Mouse (Mus musculus) left cerebral cortex, postnatal 4 days (tissue): ENCODE measurements around the gene Snx17. TPM values are rescaled to one million over a fixed set of nuclear protein-coding genes. Genes with fewer than 3 reads are reported as not detected.

Experiments used
- DNase-seq: peaks from one replicate; pipeline ENCODE4 v3.0.0-alpha.2; 2022
- intact Hi-C: fragments of 180-260 bp; cut with DNase I; formaldehyde crosslinking; loops from one replicate; pipeline ENCODE4 v1.15.1; 2025
- total RNA-seq, 2 experiments: library from RNA; stranded (reverse); gene quantifications; 2 replicates each; pipeline ENCODE4 v1.2.3; 2021

The Snx17 gene
- total RNA-seq, 2 experiments from 2014 or later: 66.7 to 72.1 TPM

DNA sequence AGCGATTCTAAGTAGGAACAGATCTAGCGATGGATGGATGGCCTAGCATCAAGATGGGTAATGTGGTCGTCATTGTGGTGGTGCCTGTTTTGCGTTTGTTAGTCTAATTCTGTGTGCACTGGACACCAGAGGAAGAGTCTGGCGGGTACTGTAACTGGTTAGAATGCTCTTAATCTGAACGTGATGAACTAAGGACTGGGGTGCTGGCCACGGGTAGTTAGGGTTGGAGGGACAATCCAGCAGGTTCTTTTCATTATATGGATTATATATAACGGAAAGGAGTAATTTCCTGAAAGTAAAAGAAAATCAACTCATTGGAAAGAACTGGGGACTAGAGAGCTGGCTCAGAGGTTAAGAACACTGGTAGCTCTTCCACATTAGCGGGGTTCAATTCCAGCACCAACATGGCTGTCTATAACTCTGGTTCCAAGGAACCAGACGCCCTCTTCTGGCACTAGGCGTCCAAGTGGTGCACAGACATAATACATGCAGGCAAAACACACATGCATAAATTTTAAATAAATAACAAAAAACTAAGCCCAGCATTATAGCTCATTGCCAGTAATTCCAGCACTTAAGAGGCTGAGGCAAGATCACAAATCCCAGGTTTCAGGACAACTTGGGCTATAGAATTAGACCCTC is 28.4 kb downstream of the Snx17 start:
- DNase-seq: peak; percentile 55
- intact Hi-C loops: no loop called here

DNA sequence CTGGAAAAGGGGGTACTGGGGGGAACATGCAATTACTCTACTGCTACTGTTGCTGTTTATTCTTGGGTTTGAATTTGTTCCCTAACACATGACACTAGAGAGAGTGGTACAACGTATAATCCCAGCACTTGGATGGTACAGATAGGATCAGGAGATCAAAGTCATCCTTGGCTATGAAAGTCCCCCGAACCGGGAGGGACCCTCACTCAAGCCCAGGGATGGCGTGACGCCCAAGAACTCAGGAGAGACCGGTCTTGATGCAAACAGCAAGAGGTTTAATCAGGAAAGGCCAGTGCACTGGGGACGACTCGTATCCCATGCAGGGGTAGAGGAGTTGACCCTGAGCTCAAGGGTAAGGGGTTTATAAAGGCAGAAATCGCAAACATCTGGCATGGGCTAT is 29.7 kb downstream of the Snx17 start:
- no peak for DNase-seq
- intact Hi-C loops: no loop called here

DNA sequence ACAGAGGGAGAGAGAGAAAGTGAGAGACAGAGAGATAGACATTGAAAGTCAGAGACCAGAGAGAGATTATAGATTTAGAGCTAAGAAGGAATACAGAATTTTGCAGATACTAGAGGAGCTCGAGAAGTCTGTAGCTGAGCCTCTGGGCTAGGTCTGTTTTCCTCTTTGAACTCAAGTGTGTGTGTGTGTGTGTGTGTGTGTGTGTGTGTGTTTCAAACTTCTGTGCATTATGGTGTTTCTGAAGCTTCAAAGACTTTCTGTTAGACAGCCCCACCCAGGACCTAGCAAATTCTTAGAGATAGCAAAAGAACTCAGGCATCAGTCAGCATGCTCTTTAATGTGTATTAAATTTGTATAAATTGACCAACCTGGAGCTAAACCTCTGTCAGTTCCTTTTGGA is 33.6 kb downstream of the Snx17 start:
- intact Hi-C loops: no loop called here
- no peak for DNase-seq

DNA sequence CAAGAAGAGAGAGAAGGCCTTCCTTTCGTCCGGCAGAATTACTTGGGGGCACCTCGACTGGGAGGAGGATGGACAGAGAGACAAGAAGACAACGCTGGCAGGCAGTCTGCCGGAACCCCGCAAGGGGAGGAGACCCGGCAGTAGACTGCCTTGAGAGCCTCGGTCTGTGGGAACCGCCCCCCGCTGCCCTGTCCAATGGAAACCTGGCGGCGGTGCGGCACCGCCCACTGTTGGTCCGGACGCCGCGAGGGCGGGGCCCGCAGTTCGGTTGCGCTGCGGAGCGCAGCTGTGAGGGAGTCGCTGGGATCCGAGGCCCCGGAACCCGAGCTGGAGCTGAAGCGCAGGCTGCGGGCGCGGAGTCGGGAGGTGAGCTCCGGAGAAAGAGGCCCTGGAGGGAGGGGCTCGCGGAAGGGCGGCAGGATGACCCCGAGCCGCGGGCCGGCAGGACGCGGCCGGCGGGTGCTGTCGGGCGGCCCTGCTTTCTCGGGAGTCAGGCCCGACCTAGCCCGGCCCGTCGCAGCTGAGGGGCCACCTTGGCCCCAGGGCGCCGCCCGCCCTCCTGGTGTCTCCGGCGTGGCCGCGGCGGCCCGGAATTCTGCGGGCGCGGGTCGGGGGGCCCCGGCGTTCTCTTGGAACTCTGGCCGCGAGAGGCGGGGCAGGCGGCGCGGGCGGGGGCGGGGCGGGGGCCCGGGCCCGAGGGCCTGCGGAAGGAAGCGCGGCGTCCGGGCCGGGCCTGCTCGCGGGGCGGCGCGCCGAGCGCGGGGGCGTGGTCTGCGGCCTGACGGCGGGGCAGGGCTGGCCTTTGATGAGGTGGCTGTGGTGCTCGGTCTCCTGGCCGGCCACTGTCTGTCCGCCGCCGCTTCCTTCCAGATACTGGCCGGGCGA is 47.9 kb downstream of the Snx17 start, which contains the start of the genes Nrbp1 and Gm9970:
TSS of gene Nrbp1 (plus strand) at position 228 of the 885 bp plus-strand sequence.
TSS of gene Gm9970 (minus strand) at position 596 of the 885 bp plus-strand sequence.
- intact Hi-C loops: no loop called here
- peak; percentile 98 for DNase-seq

DNA sequence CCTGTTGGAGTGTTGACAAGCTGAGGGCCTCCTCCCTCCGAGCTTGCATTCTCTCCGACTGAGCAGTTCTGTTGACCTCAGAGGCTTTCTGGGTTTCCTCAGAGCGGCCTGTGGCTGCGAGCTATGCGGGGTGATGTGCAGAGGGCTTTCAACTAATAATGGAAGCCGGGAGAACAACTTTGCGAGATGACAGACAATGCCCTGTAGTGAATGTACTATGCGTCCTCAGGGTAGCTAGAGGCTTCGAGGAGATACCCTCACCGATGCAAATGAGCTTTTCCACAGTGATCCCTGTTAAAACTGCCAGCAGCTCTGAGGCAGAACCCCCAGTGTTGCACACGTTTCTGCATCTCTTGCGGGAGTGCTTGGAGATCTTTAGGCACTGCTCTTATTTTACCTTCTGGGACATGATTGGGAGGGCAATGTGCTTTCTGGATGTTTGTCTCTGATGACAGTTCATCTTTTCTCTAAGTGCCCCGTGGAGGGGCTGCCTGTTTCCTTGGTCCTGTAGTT is 48.6 kb downstream of the Snx17 start:
- intact Hi-C loops: no loop called here
- DNase-seq: no peak

DNA sequence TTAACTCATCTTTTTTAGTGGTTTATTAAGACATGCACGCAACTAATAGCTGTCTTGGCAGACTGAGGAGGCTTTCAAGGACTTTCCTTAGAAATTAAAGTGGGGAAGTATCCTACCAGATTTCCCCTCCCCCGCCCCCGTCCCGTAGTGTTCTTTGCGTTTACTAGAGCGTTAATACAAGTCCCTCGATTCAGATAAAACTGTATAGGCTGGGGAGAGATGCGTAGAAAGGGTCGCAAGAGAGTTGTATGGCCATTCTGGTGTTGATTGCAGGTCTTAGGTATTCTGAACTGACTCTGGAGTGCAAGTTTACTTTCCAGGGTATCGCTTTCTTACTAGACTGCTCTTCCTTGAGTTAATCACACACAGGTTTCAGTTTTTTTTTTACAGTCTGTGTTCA is 49.2 kb downstream of the Snx17 start:
- intact Hi-C loops: no loop called here
- no peak for DNase-seq

Other genes starting within 250 kb of the Snx17 start
- gene Cgref1, start 247.6 kb upstream of the Snx17 start, total RNA-seq: 10 to 100 TPM; 53.9 TPM
- 100 to 1,000 TPM; 114 to 116 TPM for gene Preb, start 232.9 kb upstream of the Snx17 start, total RNA-seq
- gene Tcf23, start 224.6 kb upstream of the Snx17 start, total RNA-seq: under 1 TPM in 1 of 2 experiments, not detected in 1; 0.08 TPM
- 10 to 100 TPM; 59.2 to 66.2 TPM for gene Atraid, start 144.9 kb upstream of the Snx17 start, total RNA-seq
- gene Slc5a6, start 144.3 kb upstream of the Snx17 start, total RNA-seq: 10 to 100 TPM; 17.6 to 23.5 TPM
- gene Cad, start 138.4 kb upstream of the Snx17 start, total RNA-seq: 10 to 100 TPM; 34.1 to 37.6 TPM
- not detected for gene Dnajc5g, start 86.9 kb upstream of the Snx17 start, total RNA-seq
- 10 to 100 TPM; 11.9 to 14.1 TPM for gene Slc30a3, start 85.0 kb upstream of the Snx17 start, total RNA-seq
- gene Trim54, start 76.5 kb upstream of the Snx17 start, total RNA-seq: not detected
- not detected for gene Ucn, start 54.4 kb upstream of the Snx17 start, total RNA-seq
- gene Mpv17, start 39.0 kb upstream of the Snx17 start, total RNA-seq: 10 to 100 TPM; 25.1 to 31.4 TPM
- gene Gm29609, start 13.3 kb upstream of the Snx17 start, total RNA-seq: 1 to 10 TPM; 2.7 to 4.4 TPM
- gene Gtf3c2, start 13.1 kb upstream of the Snx17 start, total RNA-seq: 10 to 100 TPM; 68.9 to 74.0 TPM
- 10 to 100 TPM; 45.8 to 48.3 TPM for gene Eif2b4, start 203 bp downstream of the Snx17 start, total RNA-seq
- gene Zfp513, start 9.1 kb downstream of the Snx17 start, total RNA-seq: 10 to 100 TPM; 27.6 to 30.1 TPM
- gene Ppm1g, start 27.5 kb downstream of the Snx17 start, total RNA-seq: 100 to 1,000 TPM; 144 to 146 TPM
- gene Nrbp1, start 47.6 kb downstream of the Snx17 start, total RNA-seq: 10 to 100 TPM; 91.8 to 94.3 TPM
- gene Gm9970, start 48.0 kb downstream of the Snx17 start, total RNA-seq: not detected
- 1 to 10 TPM; 2.2 to 3.1 TPM for gene Krtcap3, start 58.5 kb downstream of the Snx17 start, total RNA-seq
- gene Ift172, start 97.9 kb downstream of the Snx17 start, total RNA-seq: 10 to 100 TPM; 65.9 to 69.3 TPM
- gene Fndc4, start 102.9 kb downstream of the Snx17 start, total RNA-seq: 100 to 1,000 TPM; 170 to 172 TPM
- gene Gckr, start 104.2 kb downstream of the Snx17 start, total RNA-seq: under 1 TPM in 1 of 2 experiments, not detected in 1; 0.52 TPM